Mouse (Mus musculus) adrenal gland, postnatal 25 days (tissue): ENCODE results near the gene Shank1. TPM values are rescaled to one million over a fixed set of nuclear protein-coding genes. Genes with fewer than 3 reads are reported as not detected.

ENCODE experiments used
- DNase-seq: peaks from one replicate; pipeline ENCODE4 v3.0.0; 2021; ENCODE audit warnings: mixed read lengths
- total RNA-seq: library from RNA; stranded (reverse); gene quantifications from 2 replicates; pipeline ENCODE4 v1.2.3, GENCODE M21; 2021

Gene Shank1
- total RNA-seq, 1 experiment from 2014 or later: 8.5 TPM

DNA sequence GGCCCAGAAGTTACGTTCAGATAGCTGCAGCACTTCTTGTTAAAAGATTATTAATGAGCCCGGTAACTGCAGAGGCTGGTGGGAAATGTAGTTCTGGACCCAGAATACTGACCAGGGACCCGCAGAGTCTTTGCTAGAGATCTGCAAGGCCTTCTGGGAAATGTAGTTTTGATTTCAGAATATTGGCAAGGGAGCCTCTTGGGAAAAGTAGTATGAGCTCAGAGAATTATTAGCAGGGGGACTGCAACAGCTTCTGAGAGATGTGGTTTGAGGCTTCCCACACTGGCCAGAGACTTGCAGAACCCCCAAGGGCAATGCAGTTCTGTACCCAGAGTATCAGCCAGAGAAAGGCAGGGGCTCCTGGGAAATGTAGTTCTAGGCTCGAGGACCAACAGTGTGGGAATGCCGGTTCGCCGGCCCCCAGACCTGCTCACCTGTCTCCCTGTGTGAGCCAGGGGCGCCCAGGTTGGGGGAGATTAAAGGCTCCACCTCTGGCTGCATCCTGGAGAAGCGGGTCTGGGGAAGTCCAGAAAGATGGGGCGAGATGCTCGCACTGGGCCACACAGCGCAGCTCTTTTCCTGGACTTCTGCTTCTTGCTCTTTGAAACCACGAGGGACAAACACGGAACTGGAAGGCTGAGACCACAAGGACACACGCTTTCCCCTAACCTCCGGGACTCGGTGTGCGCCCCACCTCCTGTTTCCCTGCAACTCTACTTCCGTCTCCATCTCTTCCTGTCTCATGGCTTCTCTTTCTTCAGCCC, 64.0 kb downstream of the Shank1 start:
- DNase-seq: peak; percentile 54

DNA sequence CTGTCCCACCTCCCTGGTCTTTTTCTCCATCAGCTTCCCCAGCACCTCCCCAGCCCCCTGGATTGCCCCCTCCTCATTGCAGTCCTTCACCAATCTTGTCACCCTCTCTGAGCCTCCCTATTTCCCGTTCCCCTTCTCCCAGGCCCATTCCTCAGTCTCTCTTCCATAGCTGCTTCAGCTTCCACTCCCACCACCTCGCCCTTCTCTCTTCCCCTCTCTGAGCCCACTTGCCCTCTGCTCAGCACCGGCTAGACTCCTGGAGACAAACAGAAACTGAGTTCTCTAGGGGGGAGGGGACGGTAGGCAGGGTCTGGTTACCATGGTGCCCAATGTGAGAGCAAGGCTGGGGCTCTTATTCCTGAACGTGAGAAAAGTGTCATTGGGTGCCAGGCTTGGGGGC, 64.7 kb downstream of the Shank1 start:
- DNase-seq: no peak

DNA sequence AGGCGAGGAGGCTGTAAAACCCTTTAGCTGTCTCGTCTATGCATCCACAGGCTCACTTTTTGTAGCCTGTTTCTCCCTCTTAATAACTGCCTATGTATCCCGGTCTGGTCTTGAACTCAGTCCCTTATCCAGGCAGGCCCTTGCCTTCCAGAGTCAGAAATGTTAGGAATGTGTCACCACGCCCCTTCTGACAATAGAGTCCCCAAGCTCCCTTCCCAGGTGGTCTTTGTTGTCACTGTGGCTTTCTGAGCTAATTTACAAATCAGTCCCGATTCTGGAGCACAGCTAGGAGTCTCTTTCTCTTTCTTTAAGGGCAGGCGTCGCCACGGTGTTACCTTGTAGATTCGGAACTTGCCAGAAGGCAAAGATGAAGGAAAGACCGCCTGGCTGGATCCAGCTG, 65.2 kb downstream of the Shank1 start:
- no peak for DNase-seq

DNA sequence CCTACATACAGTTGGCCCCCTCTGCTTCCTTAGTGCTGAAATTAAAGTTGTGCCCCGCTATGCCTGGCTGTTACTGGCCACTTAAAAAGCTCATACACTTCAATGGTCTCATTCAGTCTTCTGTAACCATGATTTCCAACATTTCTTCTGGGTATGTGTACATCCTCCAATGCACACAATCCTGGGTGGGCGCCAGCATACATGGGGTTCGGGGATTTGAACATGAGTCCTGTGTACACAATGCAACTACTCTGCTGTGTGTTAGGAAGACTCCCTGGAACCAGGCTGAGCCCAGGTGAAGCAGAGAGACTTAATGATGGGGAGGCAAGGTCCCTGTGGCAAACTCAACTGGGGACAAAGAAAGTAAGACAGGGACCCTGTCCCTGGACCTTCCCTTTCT, 65.7 kb downstream of the Shank1 start:
- no peak for DNase-seq

DNA sequence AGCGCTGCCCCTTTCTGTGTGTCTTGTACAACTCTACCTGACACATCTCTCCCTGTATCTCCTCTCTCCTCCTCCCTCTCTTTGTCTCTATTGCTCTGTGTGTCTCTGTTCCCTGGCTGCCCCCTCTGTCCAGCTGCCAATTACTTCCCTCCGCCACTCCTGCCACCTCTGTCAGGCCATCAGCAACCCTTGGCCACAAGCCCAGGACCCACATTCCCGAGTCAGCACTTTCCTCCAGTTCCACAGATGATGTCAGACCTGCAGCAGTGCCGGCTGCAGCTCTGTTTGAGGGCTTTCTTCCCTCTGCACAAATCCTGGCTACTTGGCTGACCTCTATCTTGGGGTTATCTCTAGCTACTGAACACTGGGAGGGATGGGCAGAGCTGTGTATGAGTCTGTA, 68.2 kb downstream of the Shank1 start:
- DNase-seq: peak; percentile 36

DNA sequence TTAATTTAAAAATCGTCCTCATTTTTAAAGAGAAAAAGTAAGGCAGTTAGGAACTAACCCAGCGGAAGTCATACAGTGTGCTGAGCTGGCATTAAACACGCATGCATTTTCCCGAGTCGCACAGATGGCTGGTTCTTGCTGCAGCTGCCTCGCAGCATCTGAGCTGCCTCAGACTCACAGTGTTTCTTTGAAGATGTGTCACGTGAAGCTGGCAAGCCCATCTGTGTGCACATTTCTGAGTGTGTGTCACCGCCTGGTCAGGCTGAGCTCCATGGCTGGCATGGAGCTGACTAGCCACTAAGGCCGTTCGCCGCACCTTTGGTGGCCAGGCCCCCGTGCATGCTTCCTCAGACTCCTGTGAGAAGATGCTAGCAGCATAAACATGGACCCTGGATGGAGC, 72.5 kb downstream of the Shank1 start:
- no peak for DNase-seq

DNA sequence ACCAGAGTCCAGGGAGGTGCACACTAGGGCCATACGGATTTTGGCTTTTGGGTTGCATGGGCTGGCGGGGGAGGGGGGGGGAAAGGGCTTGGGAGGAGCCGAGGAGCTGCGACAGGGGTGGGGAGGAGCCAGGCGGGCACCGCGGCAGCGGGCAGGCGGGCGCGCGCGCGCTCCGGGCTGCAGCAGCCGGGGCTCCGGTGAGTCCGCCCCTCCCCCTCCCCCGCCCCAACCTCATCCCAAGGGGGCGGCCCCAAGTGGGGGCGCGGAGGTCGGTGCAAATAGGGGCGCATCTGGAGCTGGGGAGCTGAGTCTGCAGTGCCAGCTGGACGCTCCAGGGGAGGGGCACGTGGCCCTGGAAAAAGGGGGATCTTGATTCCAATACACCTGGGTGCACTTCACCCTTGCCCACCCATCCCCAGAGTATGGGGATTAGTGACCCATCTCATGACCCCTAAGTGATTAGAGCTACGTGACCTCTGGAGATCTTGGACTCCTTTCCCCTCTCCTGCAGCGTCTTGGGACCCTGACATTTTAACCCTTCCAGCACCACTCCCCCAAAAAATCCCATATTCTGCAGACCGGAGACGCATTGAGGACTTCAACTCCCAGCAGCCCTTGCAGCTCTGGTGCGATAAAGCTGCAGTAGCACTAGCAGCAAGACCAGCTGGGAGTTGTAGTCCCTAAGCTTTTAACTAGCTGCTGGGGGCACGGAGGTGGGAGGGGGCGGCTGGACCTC, 74.1 kb downstream of the Shank1 start, which contains the start of gene Syt3:
Syt3 (plus strand) TSS at position 123 of the 736 bp plus-strand sequence.
- peak; percentile 69 for DNase-seq

DNA sequence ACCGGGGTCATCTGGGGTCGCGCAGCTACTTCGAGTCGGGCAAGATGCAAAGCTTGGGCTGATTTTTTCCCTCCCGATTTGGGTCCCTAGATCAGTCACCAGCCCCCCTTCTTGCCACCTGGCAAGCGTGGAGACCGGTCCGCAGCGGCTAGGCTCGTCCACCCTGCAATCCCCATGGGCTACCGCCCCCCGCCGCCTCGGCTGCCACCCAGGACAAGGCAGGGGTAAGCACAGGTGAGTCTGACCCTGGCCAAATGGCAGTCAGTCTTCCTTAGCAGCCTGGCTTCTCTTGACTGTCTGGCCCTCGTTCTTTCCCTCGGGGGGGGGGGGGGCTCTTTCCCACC, 74.6 kb downstream of the Shank1 start:
- DNase-seq: no peak

DNA sequence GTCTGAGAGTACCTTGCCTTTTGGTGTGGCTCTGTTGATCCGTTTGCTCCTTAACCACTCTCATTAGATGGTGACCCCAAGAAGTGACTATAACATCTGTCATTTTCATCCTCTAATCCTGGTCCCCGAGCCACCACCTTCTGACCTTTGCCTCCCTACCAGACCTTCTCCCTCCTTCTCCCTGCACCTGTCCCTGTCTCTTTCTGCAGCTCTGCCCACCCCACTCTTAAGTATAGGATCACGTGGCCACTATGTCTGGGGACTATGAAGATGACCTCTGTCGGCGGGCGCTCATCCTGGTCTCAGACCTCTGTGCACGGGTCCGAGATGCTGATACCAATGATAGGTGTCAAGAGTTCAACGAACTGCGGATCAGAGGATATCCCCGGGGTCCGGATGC, 75.7 kb downstream of the Shank1 start, which contains the start of gene 1700008O03Rik:
1700008O03Rik (minus strand) TSS at position 101 of the 400 bp plus-strand sequence.
- no peak for DNase-seq

DNA sequence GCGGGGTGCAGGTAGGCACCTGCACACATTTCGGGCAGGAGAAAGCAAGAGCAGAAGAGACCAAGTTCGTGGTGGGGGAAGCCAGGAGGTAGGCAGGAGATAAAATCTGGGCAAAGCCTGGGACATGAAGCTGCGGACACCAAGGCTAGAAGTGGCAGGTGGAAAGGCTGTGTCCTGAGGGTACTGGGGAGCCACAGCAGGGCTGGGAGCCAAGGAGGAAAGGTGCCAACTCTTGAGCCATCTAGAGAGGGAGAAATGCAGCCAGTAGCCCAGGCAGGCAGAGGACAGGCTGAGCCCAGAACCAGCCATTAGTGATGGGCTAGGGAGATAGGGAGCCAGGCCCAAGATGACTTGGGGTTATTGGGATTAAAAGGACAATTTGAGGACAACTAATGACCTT, 81.8 kb downstream of the Shank1 start:
- peak; percentile 36 for DNase-seq

DNA sequence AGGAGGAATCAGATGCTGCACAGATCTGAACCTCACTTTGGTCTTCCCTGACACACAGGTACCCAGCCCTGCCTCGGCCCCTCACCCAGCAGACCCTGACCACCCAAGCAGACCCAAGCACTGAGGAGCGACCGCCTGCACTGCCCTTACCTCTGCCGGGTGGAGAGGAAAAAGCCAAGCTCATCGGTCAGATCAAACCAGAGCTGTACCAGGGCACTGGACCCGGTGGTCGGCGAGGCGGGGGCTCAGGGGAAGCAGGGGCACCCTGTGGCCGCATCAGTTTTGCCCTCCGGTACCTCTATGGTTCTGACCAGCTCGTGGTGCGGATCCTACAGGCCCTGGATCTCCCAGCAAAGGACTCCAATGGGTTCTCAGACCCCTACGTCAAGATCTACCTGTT, 82.3 kb downstream of the Shank1 start:
- no peak for DNase-seq

DNA sequence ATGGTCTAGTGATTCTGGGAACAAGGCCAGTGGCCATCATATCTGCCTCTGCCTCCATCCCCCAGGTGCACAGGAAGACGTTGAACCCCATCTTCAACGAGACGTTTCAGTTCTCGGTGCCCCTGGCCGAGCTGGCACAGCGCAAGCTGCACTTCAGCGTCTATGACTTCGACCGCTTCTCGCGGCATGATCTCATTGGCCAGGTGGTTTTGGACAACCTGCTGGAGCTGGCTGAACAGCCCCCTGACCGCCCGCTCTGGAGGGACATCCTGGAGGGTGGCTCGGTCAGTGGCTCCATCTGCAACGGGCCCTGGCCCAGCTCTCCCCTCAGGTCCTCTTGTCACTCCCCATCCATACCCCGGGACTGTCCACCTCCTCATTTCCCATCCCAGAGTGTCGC, 83.2 kb downstream of the Shank1 start:
- no peak for DNase-seq

DNA sequence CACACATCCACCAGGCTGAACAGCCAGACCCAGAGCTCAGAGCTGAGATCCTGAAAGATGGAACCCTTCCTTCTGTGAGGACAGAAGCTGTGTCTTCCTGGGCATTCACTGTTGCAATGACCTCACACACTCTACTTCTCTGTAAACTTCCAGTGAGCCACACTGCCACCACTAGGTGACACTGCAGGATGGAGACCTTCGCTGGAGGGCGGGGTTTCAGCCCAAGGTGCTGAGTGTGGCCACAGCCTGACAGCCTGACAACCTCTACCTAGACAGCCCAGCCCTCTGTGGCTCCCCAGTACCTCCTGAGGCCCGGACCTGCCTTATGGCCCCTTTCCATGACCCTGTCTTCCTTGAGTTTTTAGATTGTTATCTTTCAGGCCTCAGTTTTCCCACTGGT, 88.5 kb downstream of the Shank1 start:
- DNase-seq: peak; percentile 37

DNA sequence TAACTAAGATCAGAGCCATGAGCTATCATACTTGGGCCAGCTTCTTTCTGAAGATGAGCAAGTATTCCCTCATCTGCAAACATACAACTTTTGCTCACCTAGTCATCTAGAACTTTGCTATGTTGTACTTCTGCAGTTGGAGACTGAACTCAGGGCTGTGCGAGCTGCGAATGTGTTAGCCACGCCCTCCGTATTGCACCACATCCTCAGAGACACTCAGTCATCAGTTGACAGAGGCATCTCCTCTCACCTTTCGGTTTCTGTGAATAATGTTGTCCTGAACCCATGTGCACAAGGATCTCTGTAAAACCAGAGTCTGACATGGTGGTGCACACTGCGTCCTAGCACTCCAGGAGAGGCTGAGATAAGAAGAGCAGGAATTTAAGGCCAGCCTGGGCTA, 91.6 kb downstream of the Shank1 start:
- DNase-seq: no peak

DNA sequence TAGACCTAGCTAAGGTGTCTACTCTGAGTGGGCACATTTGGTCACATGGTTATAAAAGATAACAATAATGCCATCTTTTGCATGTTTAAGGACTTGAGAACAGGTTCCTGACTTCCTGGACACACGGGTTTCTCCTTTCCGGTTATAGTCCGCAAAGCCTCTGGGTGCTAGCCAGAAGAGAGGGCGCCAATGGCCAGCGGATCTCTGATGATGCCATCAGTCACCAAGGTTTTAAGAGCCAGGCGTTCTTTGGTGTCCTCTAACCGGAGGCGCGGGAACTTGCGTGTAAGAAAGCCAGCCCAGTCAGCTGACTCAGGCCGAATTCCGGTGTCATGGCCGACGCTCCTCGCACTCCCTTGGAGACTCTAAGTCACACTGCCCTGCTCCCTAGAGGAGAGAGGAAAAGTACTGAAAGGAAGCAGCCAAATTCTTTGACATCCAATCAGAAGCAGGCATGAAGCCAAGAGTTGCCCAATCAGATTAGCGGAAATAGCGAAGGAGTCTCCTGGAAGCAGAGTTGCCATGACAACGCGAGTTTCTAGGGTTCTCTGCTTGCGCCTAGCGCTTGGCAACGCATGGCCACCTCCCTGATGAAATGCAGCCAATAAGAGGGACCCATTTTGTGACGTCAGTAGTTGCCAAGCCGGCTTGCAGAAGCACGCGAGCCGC, 95.4 kb downstream of the Shank1 start:
- peak; percentile 81 for DNase-seq

DNA sequence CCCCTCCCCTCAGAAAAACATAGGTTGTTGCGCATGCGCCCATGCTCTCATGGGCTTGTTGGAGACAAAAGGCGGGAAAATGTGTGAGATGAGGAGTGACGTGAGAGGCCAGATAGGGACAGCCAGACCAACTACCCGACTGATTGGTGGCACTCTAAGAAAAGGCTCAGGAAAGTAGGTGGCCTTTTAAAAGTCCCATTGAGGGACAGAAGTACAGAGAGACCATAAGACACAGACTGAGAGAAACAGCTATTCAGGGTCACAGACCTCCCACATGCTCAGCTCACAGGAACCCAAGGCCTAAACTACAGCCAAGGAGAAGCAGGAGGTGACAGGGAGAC, 95.9 kb downstream of the Shank1 start:
- no peak for DNase-seq

Other genes with a start within 250 kb of the Shank1 start
- not detected in 2 replicates for gene Klk1b21, start 207.9 kb upstream of the Shank1 start, total RNA-seq
- gene Klk1b22, start 197.6 kb upstream of the Shank1 start, total RNA-seq: not detected in 2 replicates
- gene Klk1b16, start 173.5 kb upstream of the Shank1 start, total RNA-seq: not detected in 2 replicates
- not detected in 2 replicates for gene Klk1b24, start 122.0 kb upstream of the Shank1 start, total RNA-seq
- not detected in 2 replicates for gene Klk1b3, start 112.1 kb upstream of the Shank1 start, total RNA-seq
- not detected in 2 replicates for gene Klk1b4, start 102.8 kb upstream of the Shank1 start, total RNA-seq
- gene Klk1b5, start 94.3 kb upstream of the Shank1 start, total RNA-seq: not detected in 2 replicates
- not detected in 2 replicates for gene Klk1, start 84.9 kb upstream of the Shank1 start, total RNA-seq
- gene Gm36864, start 74.1 kb upstream of the Shank1 start, total RNA-seq: not detected in 2 replicates
- 0.70 and 1.6 TPM in 2 replicates for gene 1700028J19Rik, start 63.6 kb upstream of the Shank1 start, total RNA-seq
- gene 2410002F23Rik, start 63.5 kb upstream of the Shank1 start, total RNA-seq: 71.3 and 125 TPM in 2 replicates
- not detected in 2 replicates for gene Acp4, start 52.9 kb upstream of the Shank1 start, total RNA-seq
- gene Gm15517, start 48.8 kb upstream of the Shank1 start, total RNA-seq: not detected in 2 replicates
- 3.4 and 3.6 TPM in 2 replicates for gene Clec11a, start 3.4 kb upstream of the Shank1 start, total RNA-seq
- 4.1 and 5.7 TPM in 2 replicates for gene Syt3, start 73.8 kb downstream of the Shank1 start, total RNA-seq
- gene 1700008O03Rik, start 75.6 kb downstream of the Shank1 start, total RNA-seq: 2.3 TPM in 1 of 2 replicates, not detected in the other
- gene Lrrc4b, start 118.8 kb downstream of the Shank1 start, total RNA-seq: 4.3 and 5.8 TPM in 2 replicates
- gene Aspdh, start 155.1 kb downstream of the Shank1 start, total RNA-seq: 0.61 and 1.9 TPM in 2 replicates
- gene Josd2, start 157.7 kb downstream of the Shank1 start, total RNA-seq: 43.9 and 49.2 TPM in 2 replicates
- gene Emc10, start 186.3 kb downstream of the Shank1 start, total RNA-seq: 83.9 and 97.6 TPM in 2 replicates
- 12.3 and 17.5 TPM in 2 replicates for gene Fam71e1, start 186.3 kb downstream of the Shank1 start, total RNA-seq
- not detected in 2 replicates for gene Mybpc2, start 214.4 kb downstream of the Shank1 start, total RNA-seq
- 0.43 TPM in 1 of 2 replicates, not detected in the other for gene Spib, start 221.8 kb downstream of the Shank1 start, total RNA-seq
- gene Pold1, start 238.6 kb downstream of the Shank1 start, total RNA-seq: 14.2 and 22.6 TPM in 2 replicates
- 133 and 140 TPM in 2 replicates for gene Nr1h2, start 243.7 kb downstream of the Shank1 start, total RNA-seq